Mouse (Mus musculus) forebrain, embryonic 14.5 days (tissue): ENCODE measurements at regions not wholly inside any gene's neighbourhood (a gene's known extent, or its start where the extent isn't known, plus 50 kb on each side); places are given as distances from the start of the nearest gene placed in this dataset.

Source experiments
- ATAC-seq: fragments of 200-750 bp; cut with Nextera tagmentation; 2 replicates; pipeline ENCODE4 v1.8.0; 2017; ENCODE audit warnings: mild to moderate bottlenecking, moderate library complexity
- DNase-seq: peaks from one replicate; pipeline ENCODE4 v3.0.0-alpha.2; 2015; ENCODE audit warnings: low spot score
- H3K27ac ChIP-seq: fragments of 300-500 bp; sonication (generic); 2 replicates; pipeline ENCODE4 v1.5.1; 2014; ENCODE audit warnings: low read depth, mild to moderate bottlenecking, control low read depth, low read length, moderate library complexity
- H3K27me3 ChIP-seq: fragments of 300-500 bp; sonication (generic); replicated peaks from 2 replicates; pipeline ENCODE4 v1.6.1; 2014; ENCODE audit warnings: low read length, control low read depth, mixed read lengths; ENCODE audit not compliant: control insufficient read depth, insufficient read depth
- H3K36me3 ChIP-seq: fragments of 300-500 bp; sonication (generic); 2 replicates; pipeline ENCODE4 v1.6.1; 2014; ENCODE audit warnings: low read length, control low read depth; ENCODE audit not compliant: control insufficient read depth, insufficient read depth
- H3K4me1 ChIP-seq: fragments of 300-500 bp; sonication (generic); 2 replicates; pipeline ENCODE4 v1.6.1; 2014; ENCODE audit warnings: antibody characterized with exemption, low read length, control low read depth; ENCODE audit not compliant: control insufficient read depth, insufficient read depth
- H3K4me2 ChIP-seq: fragments of 300-500 bp; sonication (generic); 2 replicates; pipeline ENCODE4 v1.6.1; 2014; ENCODE audit warnings: mild to moderate bottlenecking, control low read depth, low read length
- H3K4me3 ChIP-seq: fragments of 300-500 bp; sonication (generic); 2 replicates; pipeline ENCODE4 v1.5.1; 2014; ENCODE audit warnings: low read depth, low read length, control low read depth
- H3K9ac ChIP-seq: fragments of 300-500 bp; sonication (generic); 2 replicates; pipeline ENCODE4 v1.6.1; 2014; ENCODE audit warnings: mild to moderate bottlenecking, low read length, control low read depth, moderate library complexity
- H3K9me3 ChIP-seq: fragments of 300-500 bp; sonication (generic); replicated peaks from 2 replicates; pipeline ENCODE4 v1.6.1; 2016; ENCODE audit warnings: low read length, control low read depth, mixed read lengths; ENCODE audit not compliant: control insufficient read depth
- WGBS: fragments of 180-500 bp; shearing (Covaris S2); extraction: QIAGEN DNeasy Blood & Tissue Kit; methylation state at CpG from one replicate; pipeline ENCODE4 v1.1.7; 2014; 5-methylcytosine and 5-hydroxymethylcytosine counted together

GRCm38 (mm10) chr14:67612471-67612870, 1603.5 kb upstream of the Gulo start:
- DNase-seq (no peak), ATAC-seq (no peak)
- no peak overlapping the region for H3K9ac ChIP-seq
- no peak overlapping the region for H3K4me2 ChIP-seq
- no peaks in the 10 kb centered on the region for H3K36me3 ChIP-seq
- no peak overlapping the region for H3K27ac ChIP-seq
- peaks cover 48% of the 10 kb centered on the region for H3K27me3 ChIP-seq
- no peaks in the 10 kb centered on the region for H3K9me3 ChIP-seq
- no peak overlapping the region for H3K4me3 ChIP-seq
- 27% methylated on average over 4 of the region's 4 CpGs for WGBS
- H3K4me1 ChIP-seq, result no peaks in the 10 kb centered on the region

GRCm38 (mm10) chr14:67608262-67608661, 1599.3 kb upstream of the Gulo start:
- Histone ChIP-seq H3K27me3 (peaks cover 34% of the 10 kb centered on the region), H3K9me3 (no peaks in the 10 kb centered on the region), H3K4me3 (peak overlapping the region; percentile 12; the same call in 1 of the 2 replicates), H3K27ac (no peak overlapping the region), H3K4me2 (peak overlapping the region; percentile 37), H3K4me1 (no peaks in the 10 kb centered on the region), H3K36me3 (no peaks in the 10 kb centered on the region), H3K9ac (peak overlapping the region; percentile 21; the same call in 1 of the 2 replicates)
- DNase-seq, result peak; percentile 49
- WGBS, result 14% methylated on average over 20 of the region's 20 CpGs
- ATAC-seq, result no peak

- no peak overlapping the region for H3K27ac ChIP-seq
- no peak overlapping the region for H3K9ac ChIP-seq
- DNase-seq (no peak), ATAC-seq (no peak)
- 79% methylated on average over 4 of the region's 4 CpGs for WGBS
- no peaks in the 10 kb centered on the region for H3K4me1 ChIP-seq
- no peaks in the 10 kb centered on the region for H3K9me3 ChIP-seq
- H3K27me3 ChIP-seq, result 0 out of 2 replicates have a peak, but pooled peaks cover 3% of the 10 kb centered on the region
- H3K4me3 ChIP-seq, result no peak overlapping the region
- no peak overlapping the region for H3K4me2 ChIP-seq
- H3K36me3 ChIP-seq, result no peaks in the 10 kb centered on the region
Observed at GRCm38 (mm10) chr14:67602960-67603359, 1594.0 kb upstream of the Gulo start.

GRCm38 (mm10) chr14:67599734-67600133, 1590.7 kb upstream of the Gulo start:
- Histone ChIP-seq H3K4me1 (no peaks in the 10 kb centered on the region), H3K9ac (no peak overlapping the region), H3K4me3 (no peak overlapping the region), H3K27ac (no peak overlapping the region), H3K9me3 (no peaks in the 10 kb centered on the region), H3K27me3 (0 out of 2 replicates have a peak, but pooled peaks cover 3% of the 10 kb centered on the region), H3K4me2 (no peak overlapping the region), H3K36me3 (no peaks in the 10 kb centered on the region)
- ATAC-seq (no peak), DNase-seq (peak; percentile 30)
- WGBS, result 13% methylated on average over 4 of the region's 4 CpGs

- H3K4me2 ChIP-seq, result no peak overlapping the region
- no peaks in the 10 kb centered on the region for H3K4me1 ChIP-seq
- H3K36me3 ChIP-seq, result no peaks in the 10 kb centered on the region
- H3K4me3 ChIP-seq, result no peak overlapping the region
- 90% methylated on average over 11 of the region's 11 CpGs for WGBS
- no peak for DNase-seq
- H3K9me3 ChIP-seq, result no peaks in the 10 kb centered on the region
- no peaks in the 10 kb centered on the region for H3K27me3 ChIP-seq
- H3K27ac ChIP-seq, result no peak overlapping the region
- no peak for ATAC-seq
- H3K9ac ChIP-seq, result no peak overlapping the region
Observed at GRCm38 (mm10) chr14:67588627-67589026, 1579.6 kb upstream of the Gulo start.

- no peak overlapping the region for H3K9ac ChIP-seq
- H3K27me3 ChIP-seq, result no peaks in the 10 kb centered on the region
- WGBS, result 52% methylated on average over 14 of the region's 14 CpGs
- H3K4me2 ChIP-seq, result no peak overlapping the region
- DNase-seq (peak; percentile 38), ATAC-seq (no peak)
- H3K4me1 ChIP-seq, result no peaks in the 10 kb centered on the region
- no peaks in the 10 kb centered on the region for H3K36me3 ChIP-seq
- H3K9me3 ChIP-seq, result no peaks in the 10 kb centered on the region
- H3K4me3 ChIP-seq, result no peak overlapping the region
- no peak overlapping the region for H3K27ac ChIP-seq
Observed at GRCm38 (mm10) chr14:67584456-67585048, 1575.5 kb upstream of the Gulo start.

GRCm38 (mm10) chr14:67582201-67582782, 1573.3 kb upstream of the Gulo start:
- ATAC-seq (no peak), DNase-seq (peak; percentile 58)
- 42% methylated on average over 8 of the region's 8 CpGs for WGBS
- Histone ChIP-seq H3K27ac (no peak overlapping the region), H3K9ac (no peak overlapping the region), H3K4me1 (no peaks in the 10 kb centered on the region), H3K9me3 (no peaks in the 10 kb centered on the region), H3K4me3 (no peak overlapping the region), H3K36me3 (no peaks in the 10 kb centered on the region), H3K27me3 (no peaks in the 10 kb centered on the region), H3K4me2 (no peak overlapping the region)

GRCm38 (mm10) chr14:67574346-67574949, 1565.4 kb upstream of the Gulo start:
- peaks cover 1% of the 10 kb centered on the region for H3K4me1 ChIP-seq
- 0 out of 2 replicates have a peak, but pooled peaks cover 2% of the 10 kb centered on the region for H3K27me3 ChIP-seq
- H3K4me2 ChIP-seq, result no peak overlapping the region
- no peak for DNase-seq
- ATAC-seq, result no peak
- 86% methylated on average over 7 of the region's 7 CpGs for WGBS
- H3K9me3 ChIP-seq, result no peaks in the 10 kb centered on the region
- no peak overlapping the region for H3K4me3 ChIP-seq
- no peaks in the 10 kb centered on the region for H3K36me3 ChIP-seq
- H3K27ac ChIP-seq, result no peak overlapping the region
- no peak overlapping the region for H3K9ac ChIP-seq

- Histone ChIP-seq H3K4me3 (no peak overlapping the region), H3K27ac (no peak overlapping the region), H3K27me3 (0 out of 2 replicates have a peak, but pooled peaks cover 5% of the 10 kb centered on the region), H3K9ac (no peak overlapping the region), H3K4me2 (no peak overlapping the region), H3K4me1 (peaks cover 5% of the 10 kb centered on the region), H3K36me3 (no peaks in the 10 kb centered on the region), H3K9me3 (no peaks in the 10 kb centered on the region)
- 53% methylated on average over 12 of the region's 12 CpGs for WGBS
- ATAC-seq (no peak), DNase-seq (no peak)
Observed at GRCm38 (mm10) chr14:67573451-67573995, 1564.5 kb upstream of the Gulo start.
